Mouse (Mus musculus) hindbrain, embryonic 16.5 days (tissue): ENCODE data around the gene Arfgap1. TPM values are rescaled to one million over a fixed set of nuclear protein-coding genes. Genes with fewer than 3 reads are reported as not detected.
A peak's percentile ranks its signal among the peaks of the same experiment; 100 is the strongest.

ENCODE experiments used
- ATAC-seq: fragments of 200-750 bp; cut with Nextera tagmentation; 2 replicates; pipeline ENCODE4 v1.8.0; 2017; ENCODE audit warnings: moderate TSS enrichment, moderate library complexity
- H3K27ac ChIP-seq: fragments of 300-500 bp; sonication (generic); 2 replicates; pipeline ENCODE4 v1.5.1; 2014; ENCODE audit warnings: low read depth, mild to moderate bottlenecking, control low read depth, low read length, moderate library complexity
- H3K27me3 ChIP-seq: fragments of 300-500 bp; sonication (generic); replicated peaks from 2 replicates; pipeline ENCODE4 v1.6.1; 2014; ENCODE audit warnings: low read length; ENCODE audit not compliant: control insufficient read depth, insufficient read depth
- H3K36me3 ChIP-seq: fragments of 300-500 bp; sonication (generic); 2 replicates; pipeline ENCODE4 v1.6.1; 2014; ENCODE audit warnings: mild to moderate bottlenecking, low read length, moderate library complexity, mixed read lengths; ENCODE audit not compliant: control insufficient read depth, insufficient read depth
- H3K4me1 ChIP-seq: fragments of 300-500 bp; sonication (generic); 2 replicates; pipeline ENCODE4 v1.6.1; 2014; ENCODE audit warnings: low read depth, low read length; ENCODE audit not compliant: control insufficient read depth, insufficient read depth
- H3K4me2 ChIP-seq: fragments of 300-500 bp; sonication (generic); 2 replicates; pipeline ENCODE4 v1.6.1; 2014; ENCODE audit warnings: mild to moderate bottlenecking, low read length, control low read depth, moderate library complexity
- H3K4me3 ChIP-seq: fragments of 300-500 bp; sonication (generic); 2 replicates; pipeline ENCODE4 v1.5.1; 2014; ENCODE audit warnings: mild to moderate bottlenecking, low read length, control low read depth, moderate library complexity
- H3K9ac ChIP-seq: fragments of 300-500 bp; sonication (generic); 2 replicates; pipeline ENCODE4 v1.6.1; 2014; ENCODE audit warnings: low read depth, mild to moderate bottlenecking, control low read depth, low read length, moderate library complexity
- H3K9me3 ChIP-seq: fragments of 300-500 bp; sonication (generic); 2 replicates; pipeline ENCODE4 v1.6.1; 2014; ENCODE audit warnings: mild to moderate bottlenecking, low read length, moderate library complexity; ENCODE audit not compliant: control insufficient read depth
- WGBS: fragments of 180-500 bp; shearing (Covaris S2); extraction: QIAGEN DNeasy Blood & Tissue Kit; methylation state at CpG from one replicate; pipeline ENCODE4 v1.1.7; 2014; 5-methylcytosine and 5-hydroxymethylcytosine counted together
- polyA plus RNA-seq: library from polyadenylated mRNA; unstranded; fragments of >200 nt; fragmentation: Nextera tagmentation; extraction: Ambion mirVana; gene quantifications from 2 replicates; pipeline ENCODE4 v1.2.1, GENCODE M21; 2015

The Arfgap1 gene
- polyA plus RNA-seq, 1 experiment from 2014 or later: 121 TPM

DNA sequence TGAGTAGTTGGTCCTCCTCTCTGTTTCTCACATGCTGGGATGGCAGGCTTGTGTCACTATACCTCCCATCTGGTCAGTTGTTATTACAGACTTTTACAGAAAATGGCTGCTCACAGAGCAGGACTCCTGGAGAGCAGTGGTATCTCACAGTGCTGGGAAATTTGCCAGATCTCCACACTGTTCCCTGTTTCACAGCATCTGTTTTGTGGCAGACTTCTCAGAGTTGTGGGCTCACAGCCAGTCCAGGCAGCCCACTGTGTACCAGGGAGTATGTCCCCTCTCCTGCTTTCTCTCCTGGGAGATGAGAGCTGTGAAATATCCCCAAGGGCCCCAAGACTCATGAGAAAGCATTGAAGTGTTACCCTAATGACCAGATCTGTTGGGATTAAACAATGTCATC, 25.2 kb upstream of the Arfgap1 start:
- H3K4me2 ChIP-seq: no peak overlapping the region
- peaks cover 4% of the 10 kb centered on the region; the same call in 1 of the 2 replicates for H3K36me3 ChIP-seq
- H3K4me1 ChIP-seq: no peaks in the 10 kb centered on the region
- H3K9me3 ChIP-seq: no peaks in the 10 kb centered on the region
- H3K27me3 ChIP-seq: no peaks in the 10 kb centered on the region
- H3K9ac ChIP-seq: no peak overlapping the region
- peak overlapping the region; percentile 42; the same call in 1 of the 2 replicates for H3K27ac ChIP-seq
- ATAC-seq: 0 out of 2 replicates have a peak, but pooled peaks have one; percentile 52
- H3K4me3 ChIP-seq: no peak overlapping the region

DNA sequence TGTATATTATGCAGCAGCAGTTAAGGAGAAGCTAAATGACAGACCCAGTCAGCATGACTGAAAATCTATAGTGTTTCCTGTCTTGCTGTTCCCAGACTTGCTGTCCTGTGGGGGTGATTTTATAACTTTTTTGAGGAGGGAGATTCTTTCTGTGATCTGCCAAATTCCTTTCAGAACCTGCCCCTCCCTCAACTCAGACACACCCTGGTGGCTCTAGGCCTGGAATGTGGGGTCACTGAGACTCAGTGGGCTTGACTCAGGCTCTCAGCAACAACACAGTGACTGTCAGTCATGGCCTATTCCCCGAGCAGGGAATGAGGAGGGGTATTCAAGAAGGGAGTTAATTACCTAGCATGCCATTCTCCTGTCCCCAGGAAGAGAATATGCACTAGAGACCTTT, 17.1 kb upstream of the Arfgap1 start:
- Histone ChIP-seq H3K4me2 (no peak overlapping the region), H3K9ac (no peak overlapping the region), H3K4me3 (no peak overlapping the region), H3K27me3 (no peaks in the 10 kb centered on the region), H3K4me1 (peaks cover 24% of the 10 kb centered on the region), H3K36me3 (no peaks in the 10 kb centered on the region), H3K9me3 (no peaks in the 10 kb centered on the region), H3K27ac (no peak overlapping the region)
- WGBS: 15% methylated on average over 1 of the region's 1 CpGs
- no peak for ATAC-seq

DNA sequence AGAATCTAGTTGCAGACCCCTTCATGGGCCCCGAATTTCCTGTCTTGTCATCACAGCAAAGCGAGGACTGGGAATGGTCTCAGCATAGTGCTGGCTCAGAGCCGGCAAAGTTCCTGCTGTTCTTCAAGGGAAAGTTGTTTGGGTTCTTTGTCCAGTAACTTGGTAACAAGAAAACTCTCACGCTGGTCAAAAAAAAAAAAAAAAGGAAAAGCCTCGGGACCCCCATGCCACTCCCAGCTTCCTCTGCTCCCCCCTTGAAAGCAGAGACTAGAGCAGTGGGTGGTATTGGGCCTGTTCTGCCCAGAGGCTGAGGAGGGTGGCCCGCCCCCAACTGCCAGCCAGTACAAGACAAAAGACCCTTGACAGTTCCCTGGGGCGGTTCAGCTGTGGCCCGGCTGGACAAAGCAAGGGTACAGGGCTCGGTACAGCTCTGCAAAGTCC, 14.3 kb upstream of the Arfgap1 start:
- peak overlapping the region; percentile 74 for H3K4me2 ChIP-seq
- peak; percentile 78 for ATAC-seq
- H3K27me3 ChIP-seq: no peaks in the 10 kb centered on the region
- 2% methylated on average over 9 of the region's 9 CpGs for WGBS
- H3K4me3 ChIP-seq: peak overlapping the region; percentile 53
- H3K27ac ChIP-seq: peak overlapping the region; percentile 68
- peak overlapping the region; percentile 73 for H3K9ac ChIP-seq
- no peaks in the 10 kb centered on the region for H3K36me3 ChIP-seq
- H3K4me1 ChIP-seq: peaks cover 25% of the 10 kb centered on the region
- no peaks in the 10 kb centered on the region for H3K9me3 ChIP-seq

DNA sequence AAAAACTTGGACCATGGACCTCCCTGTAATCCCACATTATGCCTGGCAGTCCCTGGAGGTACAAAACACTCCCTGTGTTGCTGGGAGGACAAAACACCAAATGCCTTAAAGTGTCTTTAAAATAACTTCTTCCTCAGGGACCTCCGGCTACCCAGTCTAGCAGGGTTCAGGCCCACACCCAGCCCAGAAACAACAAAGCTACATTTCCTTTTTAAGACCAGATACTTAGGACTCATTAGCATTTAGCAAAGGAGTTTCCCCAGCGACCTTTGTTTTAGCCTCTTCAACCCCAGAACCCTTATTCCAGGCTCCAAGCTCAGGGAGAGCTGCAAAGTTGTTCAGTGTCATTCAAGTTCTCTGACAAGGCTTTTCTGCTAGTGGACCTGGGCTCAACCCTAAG, 13.4 kb upstream of the Arfgap1 start:
- H3K9ac ChIP-seq: peak overlapping the region; percentile 73
- H3K27me3 ChIP-seq: no peaks in the 10 kb centered on the region
- peak overlapping the region; percentile 68 for H3K27ac ChIP-seq
- H3K36me3 ChIP-seq: no peaks in the 10 kb centered on the region
- ATAC-seq: no peak
- H3K4me3 ChIP-seq: peak overlapping the region; percentile 53
- H3K9me3 ChIP-seq: no peaks in the 10 kb centered on the region
- peak overlapping the region; percentile 74 for H3K4me2 ChIP-seq
- peaks cover 25% of the 10 kb centered on the region for H3K4me1 ChIP-seq
- 9% methylated on average over 2 of the region's 2 CpGs for WGBS

DNA sequence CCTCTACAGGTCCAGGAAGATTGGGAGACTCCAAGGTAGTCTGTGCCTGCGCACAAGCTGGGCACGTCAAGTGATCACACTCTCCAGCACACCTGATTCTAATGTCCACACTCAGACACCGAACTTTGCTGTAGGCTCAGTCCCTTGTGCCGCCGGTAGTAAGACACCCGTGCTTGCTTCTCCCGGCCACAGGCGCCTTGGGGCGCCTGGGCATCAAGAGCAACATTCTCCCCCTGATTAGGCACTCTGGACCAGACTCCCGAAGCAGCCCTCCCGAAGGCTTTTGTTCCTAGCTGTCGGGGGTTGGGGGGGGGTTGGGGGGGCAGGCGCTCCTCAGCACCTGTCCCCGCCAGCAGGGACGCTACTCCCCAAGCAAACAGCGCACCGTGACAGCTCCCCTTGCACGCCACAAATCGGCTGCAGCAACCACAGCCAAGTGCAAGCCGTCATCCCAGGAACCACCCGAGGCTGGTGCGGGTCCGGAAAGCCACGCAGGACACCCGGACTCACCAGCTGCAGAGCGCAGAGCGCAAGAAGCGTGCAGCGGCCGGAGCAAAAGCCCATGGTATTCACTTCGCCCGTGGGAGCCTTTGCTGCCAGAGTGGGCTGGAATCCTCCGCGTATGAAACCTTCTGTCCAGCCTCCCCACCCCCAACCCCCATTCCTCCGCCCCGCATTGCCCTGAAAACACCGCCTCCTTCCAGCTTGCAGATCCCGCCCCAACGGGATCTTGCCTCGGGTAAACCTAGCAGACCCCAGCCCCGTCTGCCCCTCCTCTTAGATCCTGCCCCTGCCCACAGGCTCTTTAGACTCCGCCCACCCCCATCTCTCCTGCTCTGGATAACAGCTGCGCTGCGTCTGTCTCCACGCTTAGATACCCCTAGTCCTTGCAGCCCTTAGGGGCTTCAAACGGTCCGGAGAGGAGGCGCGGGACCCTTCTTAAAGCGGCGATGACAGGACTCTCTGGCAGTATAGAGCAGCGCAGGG, 12.7 kb upstream of the Arfgap1 start, which contains the start of gene Nkain4:
TSS of gene Nkain4 (minus strand) at position 639 of the 987 bp plus-strand sequence.
- under 1% methylated on average over 52 of the region's 52 CpGs for WGBS
- Histone ChIP-seq H3K9ac (peak within 1 kb of the TSS; percentile 73), H3K36me3 (no peaks in the 10 kb centered on the region), H3K4me2 (peak within 1 kb of the TSS; percentile 74), H3K9me3 (no peaks in the 10 kb centered on the region), H3K27me3 (no peaks in the 10 kb centered on the region), H3K27ac (peak within 1 kb of the TSS; percentile 68), H3K4me1 (peaks cover 25% of the 10 kb centered on the region), H3K4me3 (peak within 1 kb of the TSS; percentile 53)
- ATAC-seq: peak; percentile 90

DNA sequence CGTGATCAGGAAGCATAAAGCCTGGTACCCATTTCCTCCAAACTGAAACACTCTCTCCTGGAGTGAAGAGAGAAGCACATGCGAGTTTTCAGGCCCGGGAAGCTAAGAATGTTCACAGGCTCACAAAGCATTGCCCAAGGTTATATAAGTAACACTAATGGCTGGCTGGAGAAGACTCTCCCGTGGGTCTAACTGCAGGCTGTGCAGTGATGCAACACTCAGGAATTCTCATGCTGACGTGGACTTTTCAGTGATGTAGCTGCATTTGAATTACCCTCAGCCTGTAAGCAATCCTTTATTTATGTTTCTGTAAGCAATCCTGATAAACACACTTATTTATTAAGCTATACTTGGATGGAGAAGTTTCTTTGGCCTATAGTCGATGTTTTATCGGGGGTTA, 7.4 kb upstream of the Arfgap1 start:
- no peaks in the 10 kb centered on the region for H3K27me3 ChIP-seq
- H3K4me1 ChIP-seq: 0 out of 2 replicates have a peak, but pooled peaks cover 3% of the 10 kb centered on the region
- ATAC-seq: no peak
- 69% methylated on average over 7 of the region's 7 CpGs for WGBS
- H3K36me3 ChIP-seq: no peaks in the 10 kb centered on the region
- H3K4me3 ChIP-seq: no peak overlapping the region
- H3K9me3 ChIP-seq: no peaks in the 10 kb centered on the region
- no peak overlapping the region for H3K9ac ChIP-seq
- H3K27ac ChIP-seq: no peak overlapping the region
- H3K4me2 ChIP-seq: no peak overlapping the region

DNA sequence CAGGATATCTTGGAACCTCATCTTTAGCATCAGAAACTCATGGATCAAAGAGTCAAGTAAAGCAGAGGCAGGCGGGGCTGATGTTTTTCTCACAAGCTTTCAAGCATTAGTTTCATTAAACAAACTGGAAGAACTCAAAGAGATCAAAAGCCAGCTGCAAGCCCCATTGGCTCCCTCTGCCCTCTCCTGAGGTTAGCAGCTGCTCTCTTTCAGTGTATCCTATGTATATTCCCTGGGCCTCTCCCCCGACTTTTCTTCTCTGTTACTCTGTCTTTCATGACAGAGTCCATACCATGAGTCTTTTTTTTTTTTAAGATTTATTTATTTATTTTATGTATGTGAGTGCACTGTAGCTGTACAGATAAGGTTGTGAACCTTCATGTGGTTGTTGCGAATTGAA, 6.8 kb upstream of the Arfgap1 start:
- no peak overlapping the region for H3K4me3 ChIP-seq
- H3K9ac ChIP-seq: no peak overlapping the region
- H3K27me3 ChIP-seq: no peaks in the 10 kb centered on the region
- no peak overlapping the region for H3K27ac ChIP-seq
- H3K9me3 ChIP-seq: no peaks in the 10 kb centered on the region
- H3K4me2 ChIP-seq: no peak overlapping the region
- 77% methylated on average over 3 of the region's 3 CpGs for WGBS
- no peaks in the 10 kb centered on the region for H3K4me1 ChIP-seq
- ATAC-seq: no peak
- no peaks in the 10 kb centered on the region for H3K36me3 ChIP-seq

DNA sequence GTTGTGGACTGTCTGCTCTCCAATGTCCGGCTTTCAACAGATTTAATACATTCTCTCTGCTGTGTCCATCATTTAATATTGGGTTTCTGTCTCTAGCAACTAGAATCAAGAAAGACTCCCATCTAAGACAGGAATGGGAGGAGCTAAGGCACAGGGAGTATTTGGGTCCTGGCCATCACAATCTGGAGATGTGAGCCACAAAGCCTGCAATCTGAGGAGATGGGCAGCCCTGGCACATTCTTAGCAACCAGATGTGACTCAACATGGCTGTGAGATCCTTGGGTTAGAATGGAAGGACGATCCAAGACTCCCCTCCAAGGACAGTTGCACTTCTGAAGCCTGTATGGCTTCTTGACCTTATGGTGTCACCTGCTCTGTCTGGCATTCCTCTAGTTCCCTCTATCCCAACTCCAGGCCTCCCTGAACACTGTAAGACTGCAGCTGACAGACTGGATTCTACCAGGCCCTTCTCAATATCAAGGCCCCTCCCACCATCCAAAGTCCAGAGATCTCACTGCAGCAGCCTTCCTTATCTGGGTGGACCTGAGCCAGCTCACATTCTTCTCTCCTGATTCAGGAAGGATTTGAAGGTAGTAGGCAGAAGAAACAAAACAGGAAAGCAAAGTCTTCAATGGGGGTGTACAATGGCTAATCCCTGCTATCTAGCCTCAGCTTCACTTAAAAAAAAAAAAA, 4.3 kb upstream of the Arfgap1 start:
- no peaks in the 10 kb centered on the region for H3K9me3 ChIP-seq
- no peak for ATAC-seq
- no peak overlapping the region for H3K4me3 ChIP-seq
- H3K27ac ChIP-seq: no peak overlapping the region
- H3K4me1 ChIP-seq: peaks cover 5% of the 10 kb centered on the region
- WGBS: 81% methylated on average over 2 of the region's 2 CpGs
- no peaks in the 10 kb centered on the region for H3K27me3 ChIP-seq
- H3K36me3 ChIP-seq: no peaks in the 10 kb centered on the region
- H3K9ac ChIP-seq: no peak overlapping the region
- H3K4me2 ChIP-seq: no peak overlapping the region

DNA sequence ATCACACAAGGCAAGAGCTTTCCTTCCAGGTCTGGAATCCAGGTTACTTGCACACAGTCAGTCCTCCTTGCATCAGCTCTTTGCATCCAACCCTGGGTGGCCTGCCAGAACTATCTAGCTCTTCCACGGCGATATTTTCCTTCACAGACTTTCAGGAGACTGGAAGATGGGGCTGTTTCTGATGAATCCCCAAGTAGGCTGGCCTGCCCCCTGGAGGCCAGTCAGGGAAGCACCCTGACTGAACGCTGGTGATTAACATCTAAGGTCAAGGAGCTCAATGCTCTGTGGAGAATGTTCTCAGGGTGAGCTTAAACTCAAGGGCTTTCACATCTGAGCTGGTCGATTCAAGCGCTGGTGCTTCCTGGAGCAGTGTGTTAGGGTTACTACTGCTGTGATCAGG, 3.1 kb upstream of the Arfgap1 start:
- Histone ChIP-seq H3K36me3 (no peaks in the 10 kb centered on the region), H3K9me3 (no peaks in the 10 kb centered on the region), H3K4me3 (no peak overlapping the region), H3K4me1 (peaks cover 16% of the 10 kb centered on the region), H3K27me3 (no peaks in the 10 kb centered on the region), H3K4me2 (no peak overlapping the region), H3K27ac (no peak overlapping the region), H3K9ac (no peak overlapping the region)
- under 1% methylated on average over 5 of the region's 5 CpGs for WGBS
- no peak for ATAC-seq
